Mouse (Mus musculus): Measurements from ENCODE around the gene Topbp1. TPM values are rescaled to one million over a fixed set of nuclear protein-coding genes. Genes with fewer than 3 reads are reported as not detected.

The Topbp1 gene
- polyA plus RNA-seq, 1 experiment from 2014 or later, result 75.6 TPM

DNA sequence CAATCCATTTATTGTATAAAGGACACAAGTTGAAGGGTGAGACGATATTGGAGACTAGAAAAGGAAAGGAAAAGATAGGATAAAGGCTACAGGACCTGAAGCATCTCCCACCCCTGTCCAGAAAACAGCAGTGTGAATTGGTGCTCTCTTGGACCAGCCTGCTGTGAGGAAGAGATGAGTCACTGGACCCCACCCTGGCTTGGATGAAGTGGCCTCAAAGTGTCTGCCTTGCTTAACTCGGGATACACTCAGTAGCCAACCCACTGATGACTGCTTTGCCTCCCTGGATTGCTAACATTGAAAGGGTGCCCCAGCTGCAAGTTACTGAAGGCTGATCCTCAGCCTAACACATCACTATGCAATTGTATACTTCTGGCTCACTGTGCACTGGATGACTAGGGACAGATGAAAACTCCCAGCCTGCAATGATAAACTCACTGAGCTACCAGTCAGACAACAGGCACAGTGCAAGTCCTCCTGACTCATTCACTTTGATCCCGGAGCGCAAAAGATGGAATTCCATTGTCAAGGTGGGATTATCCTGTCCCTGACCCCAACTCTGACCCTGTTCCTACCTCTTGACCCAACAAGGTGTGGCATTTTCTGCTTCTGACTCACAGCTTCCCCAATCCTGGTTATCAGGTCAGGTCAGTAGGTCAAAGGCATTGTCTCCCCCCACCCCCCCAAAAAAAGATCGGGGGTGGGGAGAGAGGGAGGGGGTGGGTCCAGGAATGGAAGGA lies 67.4 kb downstream of the Topbp1 start:
- Histone ChIP-seq H3K27me3 (ENCODE audit: control insufficient read depth, insufficient read depth, low read length) (no peaks in the 10 kb centered on the region), H3K4me2 (replicated peaks; ENCODE audit: low read depth, low read length) (no peak overlapping the region), H3K4me3 (ENCODE audit: low read depth, low read length) (no peak overlapping the region), H3K9me3 (ENCODE audit: control insufficient read depth, low read length) (no peaks in the 10 kb centered on the region), H3K27ac (ENCODE audit: low read depth, low read length) (no peak overlapping the region), H3K9ac (ENCODE audit: low read depth, low read length) (no peak overlapping the region), H3K4me1 (replicated peaks; ENCODE audit: control insufficient read depth, insufficient read depth, low read length) (0 out of 2 replicates have a peak, but pooled peaks cover 2% of the 10 kb centered on the region), H3K36me3 (ENCODE audit: control insufficient read depth, insufficient read depth, low read length) (no peaks in the 10 kb centered on the region)
- ATAC-seq (ENCODE audit: low FRiP score) (no peak), DNase-seq (ENCODE audit: low spot score) (no peak)
- WGBS, result 82% methylated on average over 5 of the region's 5 CpGs

DNA sequence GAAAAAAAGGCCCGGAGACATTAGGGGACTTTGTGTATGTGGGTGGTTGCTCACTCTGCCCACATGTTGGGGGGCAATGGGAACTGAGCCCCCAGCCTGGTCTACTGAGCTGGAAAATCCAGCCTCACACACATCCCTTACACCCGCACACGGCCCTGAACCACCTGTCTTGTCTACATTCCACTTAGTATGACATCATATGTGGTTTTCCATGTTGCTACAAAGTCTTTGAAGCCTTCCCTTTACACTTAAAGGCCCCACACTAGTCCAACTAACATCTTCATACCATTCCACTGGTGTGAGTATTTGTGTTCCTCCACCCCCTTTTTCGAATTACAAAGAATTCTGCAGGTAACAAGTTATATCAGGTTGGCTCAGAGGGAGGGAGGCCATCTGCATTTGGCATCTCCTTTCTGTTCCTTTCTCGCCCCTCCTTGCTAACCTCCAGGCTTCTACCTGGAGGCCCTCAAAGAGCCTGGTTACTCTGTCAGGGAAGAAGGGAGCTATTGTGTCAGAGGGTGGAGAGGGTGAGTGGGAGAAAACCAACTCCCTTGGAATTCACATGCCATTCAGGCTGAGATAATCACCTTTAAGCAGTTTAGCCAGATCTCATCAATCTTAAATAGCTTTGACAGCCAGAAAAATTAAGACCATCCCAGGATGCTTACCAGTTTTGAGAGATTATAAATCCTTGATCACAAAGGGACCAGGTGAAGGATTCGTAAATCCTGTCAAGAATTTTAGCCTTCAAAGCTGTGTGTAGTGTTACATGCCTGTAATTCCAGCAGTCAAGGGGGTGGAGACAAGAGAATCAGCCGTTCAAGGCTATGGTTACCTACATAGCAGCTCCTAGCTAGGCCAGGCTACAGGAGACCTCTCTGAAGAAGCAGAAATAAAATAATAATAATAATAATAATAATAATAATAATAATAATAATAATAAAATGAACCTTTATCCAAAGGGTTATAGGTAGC lies 71.6 kb downstream of the Topbp1 start:
- no peaks in the 10 kb centered on the region for H3K4me1 ChIP-seq (replicated peaks; ENCODE audit: control insufficient read depth, insufficient read depth, low read length)
- ATAC-seq (ENCODE audit: low FRiP score) (no peak), DNase-seq (ENCODE audit: low spot score) (no peak)
- H3K9ac ChIP-seq (ENCODE audit: low read depth, low read length), result no peak overlapping the region
- no peaks in the 10 kb centered on the region for H3K9me3 ChIP-seq (ENCODE audit: control insufficient read depth, low read length)
- 80% methylated on average over 7 of the region's 7 CpGs for WGBS
- no peak overlapping the region for H3K4me2 ChIP-seq (replicated peaks; ENCODE audit: low read depth, low read length)
- no peaks in the 10 kb centered on the region for H3K27me3 ChIP-seq (ENCODE audit: control insufficient read depth, insufficient read depth, low read length)
- H3K36me3 ChIP-seq (ENCODE audit: control insufficient read depth, insufficient read depth, low read length), result no peaks in the 10 kb centered on the region
- H3K4me3 ChIP-seq (ENCODE audit: low read depth, low read length), result no peak overlapping the region
- no peak overlapping the region for H3K27ac ChIP-seq (ENCODE audit: low read depth, low read length)

DNA sequence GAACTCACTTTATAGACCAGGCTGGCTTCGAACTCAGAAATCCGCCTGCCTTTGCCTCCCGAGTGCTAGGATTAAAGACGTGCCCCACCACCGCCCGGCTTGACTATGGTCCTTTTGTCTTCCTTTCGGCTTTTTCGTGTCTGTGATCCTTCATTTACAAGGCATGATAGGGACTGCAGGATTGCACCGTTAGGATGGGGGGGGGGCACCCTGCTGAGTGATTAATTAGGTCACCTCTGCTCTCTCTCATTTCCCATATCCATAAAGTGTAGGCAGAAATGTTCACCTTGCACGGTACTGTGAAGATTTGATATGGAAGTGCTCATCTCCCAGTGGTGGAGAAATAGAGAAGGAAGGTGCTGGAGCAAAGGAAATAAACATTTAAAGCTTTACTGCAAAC lies 73.7 kb downstream of the Topbp1 start:
- Histone ChIP-seq H3K27me3 (ENCODE audit: control insufficient read depth, insufficient read depth, low read length) (no peaks in the 10 kb centered on the region), H3K4me3 (ENCODE audit: low read depth, low read length) (no peak overlapping the region), H3K36me3 (ENCODE audit: control insufficient read depth, insufficient read depth, low read length) (no peaks in the 10 kb centered on the region), H3K9ac (ENCODE audit: low read depth, low read length) (no peak overlapping the region), H3K9me3 (ENCODE audit: control insufficient read depth, low read length) (no peaks in the 10 kb centered on the region), H3K4me1 (replicated peaks; ENCODE audit: control insufficient read depth, insufficient read depth, low read length) (no peaks in the 10 kb centered on the region), H3K27ac (ENCODE audit: low read depth, low read length) (no peak overlapping the region), H3K4me2 (replicated peaks; ENCODE audit: low read depth, low read length) (no peak overlapping the region)
- 75% methylated on average over 10 of the region's 10 CpGs for WGBS
- no peak for DNase-seq (ENCODE audit: low spot score)
- no peak for ATAC-seq (ENCODE audit: low FRiP score)

DNA sequence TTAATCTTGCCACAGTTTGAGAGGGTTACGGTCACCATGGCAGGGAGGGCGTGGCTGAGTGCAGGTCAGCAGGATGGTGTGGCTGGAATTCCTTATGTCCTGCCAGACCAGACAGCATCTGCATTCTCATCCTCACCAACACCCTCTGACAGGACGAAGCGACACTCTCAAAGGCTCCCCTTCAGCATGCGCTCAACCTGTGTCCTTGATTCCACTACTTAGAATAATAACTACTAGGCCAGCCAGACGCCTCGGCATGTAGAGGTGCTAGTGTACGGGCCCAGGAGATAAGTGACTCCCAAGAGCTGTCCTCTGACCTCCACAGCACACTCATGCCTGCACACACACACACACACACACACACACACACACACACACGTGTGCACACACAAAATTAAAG lies 74.2 kb downstream of the Topbp1 start:
- no peaks in the 10 kb centered on the region for H3K27me3 ChIP-seq (ENCODE audit: control insufficient read depth, insufficient read depth, low read length)
- WGBS, result 78% methylated on average over 9 of the region's 9 CpGs
- no peak overlapping the region for H3K4me3 ChIP-seq (ENCODE audit: low read depth, low read length)
- no peak overlapping the region for H3K27ac ChIP-seq (ENCODE audit: low read depth, low read length)
- no peak for ATAC-seq (ENCODE audit: low FRiP score)
- no peaks in the 10 kb centered on the region for H3K9me3 ChIP-seq (ENCODE audit: control insufficient read depth, low read length)
- H3K4me1 ChIP-seq (replicated peaks; ENCODE audit: control insufficient read depth, insufficient read depth, low read length), result no peaks in the 10 kb centered on the region
- H3K9ac ChIP-seq (ENCODE audit: low read depth, low read length), result no peak overlapping the region
- H3K36me3 ChIP-seq (ENCODE audit: control insufficient read depth, insufficient read depth, low read length), result no peaks in the 10 kb centered on the region
- no peak for DNase-seq (ENCODE audit: low spot score)
- no peak overlapping the region for H3K4me2 ChIP-seq (replicated peaks; ENCODE audit: low read depth, low read length)

DNA sequence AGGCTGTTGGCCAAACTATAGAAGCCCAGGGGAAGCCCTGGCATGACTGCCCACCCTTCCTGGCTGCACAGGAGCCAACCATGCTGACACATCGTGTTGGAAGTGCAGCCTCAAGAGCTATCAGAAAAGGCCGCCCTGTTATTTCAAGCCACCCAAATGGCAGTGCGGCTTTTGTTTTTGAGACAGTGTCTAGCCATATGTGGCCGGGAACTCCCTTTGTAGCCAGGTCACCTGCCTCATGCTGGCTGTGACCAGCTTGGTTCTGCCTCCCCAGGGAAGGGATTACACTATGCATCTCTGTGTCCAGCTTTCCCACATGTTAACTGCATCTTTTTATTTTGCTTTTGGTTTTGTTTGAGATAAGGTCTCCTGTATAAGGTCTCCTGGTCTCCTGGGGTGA lies 75.6 kb downstream of the Topbp1 start:
- 86% methylated on average over 4 of the region's 4 CpGs for whole genome bisulfite sequencing
- ATAC-seq (ENCODE audit: low FRiP score) (no peak), DNase-seq (ENCODE audit: low spot score) (no peak)

DNA sequence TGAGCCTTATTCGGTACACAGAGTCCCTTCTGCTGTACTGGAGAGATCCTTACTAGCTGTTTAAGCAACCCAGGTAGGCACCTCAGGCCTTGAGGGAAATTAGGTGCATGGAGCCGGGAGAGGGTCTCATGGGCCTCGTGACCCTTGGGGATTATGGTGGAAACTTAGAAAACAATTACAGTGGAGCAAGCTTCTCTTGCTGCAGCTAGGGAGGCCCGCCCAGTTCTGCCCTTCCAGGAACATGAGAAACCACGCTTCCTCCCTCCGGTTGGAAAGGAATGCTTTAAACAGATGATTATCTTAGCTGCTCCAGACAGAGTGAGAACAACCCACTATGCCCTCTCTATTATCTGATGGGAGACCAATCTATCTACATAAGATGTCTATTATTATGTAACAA lies 78.0 kb downstream of the Topbp1 start:
- 70% methylated on average over 6 of the region's 6 CpGs for WGBS
- Histone ChIP-seq H3K27me3 (ENCODE audit: control insufficient read depth, insufficient read depth, low read length) (no peaks in the 10 kb centered on the region), H3K9ac (ENCODE audit: low read depth, low read length) (no peak overlapping the region), H3K9me3 (ENCODE audit: control insufficient read depth, low read length) (no peaks in the 10 kb centered on the region), H3K27ac (ENCODE audit: low read depth, low read length) (no peak overlapping the region), H3K4me2 (replicated peaks; ENCODE audit: low read depth, low read length) (no peak overlapping the region), H3K36me3 (ENCODE audit: control insufficient read depth, insufficient read depth, low read length) (no peaks in the 10 kb centered on the region), H3K4me1 (replicated peaks; ENCODE audit: control insufficient read depth, insufficient read depth, low read length) (no peaks in the 10 kb centered on the region), H3K4me3 (ENCODE audit: low read depth, low read length) (no peak overlapping the region)
- ATAC-seq (ENCODE audit: low FRiP score) (no peak), DNase-seq (ENCODE audit: low spot score) (no peak)

More for the DNA sequence above, 75.6 kb downstream of the Topbp1 start:
- no peaks in the 10 kb centered on the region for H3K4me1 ChIP-seq (replicated peaks; ENCODE audit: control insufficient read depth, insufficient read depth, low read length)
- no peaks in the 10 kb centered on the region for H3K9me3 ChIP-seq (ENCODE audit: control insufficient read depth, low read length)
- no peak overlapping the region for H3K27ac ChIP-seq (ENCODE audit: low read depth, low read length)
- no peaks in the 10 kb centered on the region for H3K36me3 ChIP-seq (ENCODE audit: control insufficient read depth, insufficient read depth, low read length)
- no peak overlapping the region for H3K4me2 ChIP-seq (replicated peaks; ENCODE audit: low read depth, low read length)
- H3K27me3 ChIP-seq (ENCODE audit: control insufficient read depth, insufficient read depth, low read length), result no peaks in the 10 kb centered on the region
- no peak overlapping the region for H3K9ac ChIP-seq (ENCODE audit: low read depth, low read length)
- H3K4me3 ChIP-seq (ENCODE audit: low read depth, low read length), result no peak overlapping the region

DNA sequence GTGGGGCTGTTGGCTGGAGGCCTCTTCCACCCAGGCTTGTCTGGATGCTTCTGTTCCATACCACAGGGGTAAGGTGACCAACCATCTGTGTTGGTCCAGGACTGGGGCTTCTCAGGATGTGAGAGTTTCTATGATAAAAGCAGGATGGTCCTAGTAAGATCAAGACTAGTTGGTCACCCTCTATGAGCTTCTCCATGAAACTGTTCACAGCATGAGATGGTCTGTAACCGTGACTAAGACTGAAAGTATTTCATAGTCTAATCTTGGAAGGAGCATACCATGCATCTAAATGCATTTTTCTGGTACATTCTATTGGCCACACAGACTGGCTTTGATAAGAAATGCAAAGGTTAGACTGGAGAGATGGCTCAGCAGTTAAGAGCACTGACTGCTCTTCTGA lies 78.6 kb downstream of the Topbp1 start:
- H3K27me3 ChIP-seq (ENCODE audit: control insufficient read depth, insufficient read depth, low read length), result no peaks in the 10 kb centered on the region
- DNase-seq (ENCODE audit: low spot score) (no peak), ATAC-seq (ENCODE audit: low FRiP score) (no peak)
- no peaks in the 10 kb centered on the region for H3K4me1 ChIP-seq (replicated peaks; ENCODE audit: control insufficient read depth, insufficient read depth, low read length)
- H3K27ac ChIP-seq (ENCODE audit: low read depth, low read length), result no peak overlapping the region
- H3K9me3 ChIP-seq (ENCODE audit: control insufficient read depth, low read length), result no peaks in the 10 kb centered on the region
- H3K36me3 ChIP-seq (ENCODE audit: control insufficient read depth, insufficient read depth, low read length), result no peaks in the 10 kb centered on the region
- 86% methylated on average over 1 of the region's 1 CpGs for WGBS
- H3K4me2 ChIP-seq (replicated peaks; ENCODE audit: low read depth, low read length), result no peak overlapping the region
- H3K9ac ChIP-seq (ENCODE audit: low read depth, low read length), result no peak overlapping the region
- H3K4me3 ChIP-seq (ENCODE audit: low read depth, low read length), result no peak overlapping the region

DNA sequence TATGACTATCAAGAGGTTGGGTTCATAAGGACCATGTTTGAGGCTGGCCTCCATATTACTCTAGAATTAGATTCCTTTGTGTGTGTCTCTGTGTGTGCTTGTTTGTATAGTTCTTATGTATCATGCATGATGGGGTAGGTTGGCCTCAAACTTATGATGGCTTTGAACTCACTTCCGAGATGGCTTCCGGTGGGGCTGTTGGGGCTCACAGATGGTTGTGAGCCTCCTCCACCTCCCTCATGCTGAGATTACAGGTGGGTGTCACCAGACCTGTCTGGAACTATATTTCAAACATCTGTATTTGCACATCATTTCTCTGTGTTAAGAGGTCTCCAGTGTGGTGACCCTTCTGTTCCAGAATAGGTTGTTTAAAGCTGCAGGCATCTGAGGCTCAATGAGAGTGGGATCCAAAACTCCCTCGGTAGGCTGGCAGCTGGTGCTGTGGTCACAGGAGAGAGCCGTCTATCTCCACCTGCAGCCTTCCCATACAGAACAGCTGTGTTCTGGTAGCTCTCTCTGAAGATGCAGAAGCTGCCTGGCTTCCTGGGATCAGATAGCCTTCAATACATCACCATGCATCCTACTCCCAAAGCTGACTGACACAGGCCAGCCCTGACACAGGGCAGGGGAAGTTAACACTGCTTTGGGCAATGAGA lies 79.3 kb downstream of the Topbp1 start:
- H3K27me3 ChIP-seq (ENCODE audit: control insufficient read depth, insufficient read depth, low read length), result no peaks in the 10 kb centered on the region
- no peaks in the 10 kb centered on the region for H3K9me3 ChIP-seq (ENCODE audit: control insufficient read depth, low read length)
- H3K4me1 ChIP-seq (replicated peaks; ENCODE audit: control insufficient read depth, insufficient read depth, low read length), result no peaks in the 10 kb centered on the region
- no peak overlapping the region for H3K27ac ChIP-seq (ENCODE audit: low read depth, low read length)
- WGBS, result 82% methylated on average over 4 of the region's 4 CpGs
- DNase-seq (ENCODE audit: low spot score), result no peak
- no peak overlapping the region for H3K9ac ChIP-seq (ENCODE audit: low read depth, low read length)
- no peak overlapping the region for H3K4me3 ChIP-seq (ENCODE audit: low read depth, low read length)
- H3K36me3 ChIP-seq (ENCODE audit: control insufficient read depth, insufficient read depth, low read length), result no peaks in the 10 kb centered on the region
- ATAC-seq (ENCODE audit: low FRiP score), result no peak
- H3K4me2 ChIP-seq (replicated peaks; ENCODE audit: low read depth, low read length), result no peak overlapping the region
